In genomic region chr19:53704895-53705823, GRCm38 (mm10) we compare ENCODE assay signal across 8 mouse cellular contexts. TPM values are rescaled to one million over a fixed set of nuclear protein-coding genes. Genes with fewer than 3 reads are reported as not detected.
A peak's percentile ranks its signal among the peaks of the same experiment; 100 is the strongest.
DNase-seq lines count a peak whose midpoint lies in the region; ATAC-seq and TF ChIP-seq lines count a peak whose summit lies in the region.

No protein-coding gene starts in this region.

- H3K9me3 ChIP-seq in ES-Bruce4 (replicated peaks; ENCODE audit: control insufficient read depth, insufficient read depth, low read length, poor library complexity, severe bottlenecking) = no peaks in the 10 kb centered on the region
- H3K9me3 ChIP-seq in forebrain, embryonic 13.5 days (replicated peaks) = no peaks in the 10 kb centered on the region; the same call in 1 of the 2 replicates
- H3K9me3 ChIP-seq in hindbrain, embryonic 16.5 days (ENCODE audit: control insufficient read depth, low read length) = no peaks in the 10 kb centered on the region
- H3K9me3 ChIP-seq in lung, embryonic 16.5 days (ENCODE audit: control insufficient read depth, low read length) = no peaks in the 10 kb centered on the region

- no peak overlapping the region; the same call in 1 of the 2 replicates for H3K27ac ChIP-seq in ES-Bruce4 (ENCODE audit: insufficient read depth, low read length)
- no peak overlapping the region for H3K27ac ChIP-seq in forebrain, embryonic 13.5 days
- H3K27ac ChIP-seq in hindbrain, embryonic 16.5 days (ENCODE audit: low read depth, low read length) = peak overlapping the region; percentile 51; the same call in 1 of the 2 replicates
- H3K27ac ChIP-seq in lung, embryonic 16.5 days (ENCODE audit: low read length) = no peak overlapping the region

- 2% methylated on average over 29 of the region's 29 CpGs for WGBS in forebrain, embryonic 13.5 days
- 3% methylated on average over 26 of the region's 29 CpGs for WGBS in hindbrain, embryonic 16.5 days
- 5% methylated on average over 28 of the region's 29 CpGs for WGBS in lung, embryonic 16.5 days

- H3K4me3 ChIP-seq in ES-Bruce4 (ENCODE audit: low read depth, low read length) = peak overlapping the region; percentile 55
- H3K4me3 ChIP-seq in forebrain, embryonic 13.5 days = peak overlapping the region; percentile 45
- peak overlapping the region; percentile 43 for H3K4me3 ChIP-seq in hindbrain, embryonic 16.5 days (ENCODE audit: low read length)
- peak overlapping the region; percentile 40 for H3K4me3 ChIP-seq in lung, embryonic 16.5 days (ENCODE audit: low read length)

- H3K9ac ChIP-seq in ES-Bruce4 (ENCODE audit: low read depth, poor library complexity, severe bottlenecking) = peak overlapping the region; percentile 48
- peak overlapping the region; percentile 71 for H3K9ac ChIP-seq in forebrain, embryonic 13.5 days
- peak overlapping the region; percentile 68 for H3K9ac ChIP-seq in hindbrain, embryonic 16.5 days (ENCODE audit: low read depth, low read length)
- H3K9ac ChIP-seq in lung, embryonic 16.5 days (ENCODE audit: low read length) = peak overlapping the region; percentile 62

- no peaks in the 10 kb centered on the region for H3K4me1 ChIP-seq in ES-Bruce4 (ENCODE audit: control insufficient read depth, insufficient read depth, low read length)
- peaks cover 8% of the 10 kb centered on the region; the same call in 1 of the 2 replicates for H3K4me1 ChIP-seq in forebrain, embryonic 13.5 days
- H3K4me1 ChIP-seq in hindbrain, embryonic 16.5 days (ENCODE audit: control insufficient read depth, insufficient read depth, low read depth, low read length) = no peaks in the 10 kb centered on the region
- peaks cover 7% of the 10 kb centered on the region for H3K4me1 ChIP-seq in lung, embryonic 16.5 days (replicated peaks; ENCODE audit: control insufficient read depth, insufficient read depth, low read length)

- no peak for TF ChIP-seq POLR2A in ES-Bruce4 (IDR thresholded peaks at IDR 0.05; ENCODE audit: insufficient read depth, low read length)

- peak; percentile 87 for TF ChIP-seq CTCF in ES-Bruce4 (IDR thresholded peaks at IDR 0.05; ENCODE audit: low read depth, low read length)

- peak overlapping the region; percentile 73 for H3K4me2 ChIP-seq in forebrain, embryonic 13.5 days
- H3K4me2 ChIP-seq in hindbrain, embryonic 16.5 days (ENCODE audit: low read length) = peak overlapping the region; percentile 81
- peak overlapping the region; percentile 67 for H3K4me2 ChIP-seq in lung, embryonic 16.5 days (ENCODE audit: low read depth, low read length)

- peak; percentile 53; the same call in 1 of the 2 replicates for TF ChIP-seq EP300 in ES-Bruce4 (IDR thresholded peaks at IDR 0.05; ENCODE audit: insufficient read depth, low read depth, low read length)

- ATAC-seq in forebrain, embryonic 13.5 days = peak; percentile 92
- peak; percentile 91 for ATAC-seq in hindbrain, embryonic 16.5 days
- ATAC-seq in lung, embryonic 16.5 days (ENCODE audit: low read depth) = peak; percentile 85

- no peaks in the 10 kb centered on the region for H3K36me3 ChIP-seq in ES-Bruce4 (ENCODE audit: control insufficient read depth, insufficient read depth, low read length, poor library complexity, severe bottlenecking)
- no peaks in the 10 kb centered on the region for H3K36me3 ChIP-seq in forebrain, embryonic 13.5 days (ENCODE audit: poor library complexity, severe bottlenecking)
- H3K36me3 ChIP-seq in hindbrain, embryonic 16.5 days (ENCODE audit: control insufficient read depth, insufficient read depth, low read length) = no peaks in the 10 kb centered on the region
- no peaks in the 10 kb centered on the region for H3K36me3 ChIP-seq in lung, embryonic 16.5 days (ENCODE audit: control insufficient read depth, insufficient read depth, low read length)

- DNase-seq in c-Kit-positive CD71-positive TER-119-positive erythroid progenitor cells, embryonic 14.5 days (ENCODE audit: low spot score) = peak; percentile 6
- peak; percentile 55 to 69 for DNase-seq in layer of hippocampus, postnatal 25 days (ENCODE audit: extremely low spot score in 1 of 2, low spot score in 1 of 2)
- DNase-seq in ovary, postnatal 14 days (ENCODE audit: low spot score) = peak; percentile 38
- peak; percentile 70 for DNase-seq in thymus, postnatal 25 days

- no peaks in the 10 kb centered on the region for H3K27me3 ChIP-seq in ES-Bruce4 (ENCODE audit: control insufficient read depth, insufficient read depth, low read length, poor library complexity, severe bottlenecking)
- no peaks in the 10 kb centered on the region for H3K27me3 ChIP-seq in forebrain, embryonic 13.5 days
- H3K27me3 ChIP-seq in hindbrain, embryonic 16.5 days (replicated peaks; ENCODE audit: control insufficient read depth, insufficient read depth, low read length) = no peaks in the 10 kb centered on the region
- H3K27me3 ChIP-seq in lung, embryonic 16.5 days (ENCODE audit: control insufficient read depth, insufficient read depth, low read depth, low read length) = no peaks in the 10 kb centered on the region

RNA-seq across cellular contexts. Expression of gene Rbm20, which starts 28.1 kb away (rescaled TPM):
- 6.3 and 6.5 TPM in 2 replicates for polyA plus RNA-seq in ES-Bruce4 (2011; ENCODE audit: insufficient read depth, insufficient read length, low read depth, missing spikeins)
- polyA plus RNA-seq in forebrain, embryonic 13.5 days (2015; fragmentation: Nextera tagmentation; extraction: Ambion mirVana) = 5.8 and 7.9 TPM in 2 replicates
- polyA plus RNA-seq in hindbrain, embryonic 16.5 days (2015; fragmentation: Nextera tagmentation; extraction: Ambion mirVana) = 0.86 and 0.88 TPM in 2 replicates
- total RNA-seq in layer of hippocampus, postnatal 25 days (2021) = 1 to 10 TPM; 2.7 to 3.4 TPM
- 1.5 and 1.9 TPM in 2 replicates for polyA plus RNA-seq in lung, embryonic 16.5 days (2015; fragmentation: Nextera tagmentation; extraction: Ambion mirVana)

Comparison
In these comparisons a context has a peak if more than half of its experiments do, and no peak if none do; other contexts are left out.
1. DNase-seq: peak in every context shown above with its lines; median percentile 70 in thymus, postnatal 25 days; 62 in layer of hippocampus, postnatal 25 days; 38 in ovary, postnatal 14 days; 6 in c-Kit-positive CD71-positive TER-119-positive erythroid progenitor cells, embryonic 14.5 days.